Mouse (Mus musculus) mouse embryonic stem cell (cell line): Measurements from ENCODE around the gene Gm20662.
"Not testable (repeated sequence)": the region's sequence is repeated elsewhere in the genome, so short reads cannot be mapped to it uniquely, and the experiment has no call there.

Experiments used
- in situ Hi-C, 2 experiments: fragments of 300-500 bp; cut with MboI; formaldehyde crosslinking; loops; 1 replicate in 1 of 2; 3 replicates in 1 of 2; pipeline ENCODE4 v1.14.3; 2019 to 2020; ENCODE audit warnings: low sequenced_read_pairs in 2 of 2, low pct_unique_long_range_greater_than_20kb in 1 of 2, mixed read lengths in 1 of 2; ENCODE audit not compliant: unreplicated experiment in 1 of 2

Gene Gm20662

DNA sequence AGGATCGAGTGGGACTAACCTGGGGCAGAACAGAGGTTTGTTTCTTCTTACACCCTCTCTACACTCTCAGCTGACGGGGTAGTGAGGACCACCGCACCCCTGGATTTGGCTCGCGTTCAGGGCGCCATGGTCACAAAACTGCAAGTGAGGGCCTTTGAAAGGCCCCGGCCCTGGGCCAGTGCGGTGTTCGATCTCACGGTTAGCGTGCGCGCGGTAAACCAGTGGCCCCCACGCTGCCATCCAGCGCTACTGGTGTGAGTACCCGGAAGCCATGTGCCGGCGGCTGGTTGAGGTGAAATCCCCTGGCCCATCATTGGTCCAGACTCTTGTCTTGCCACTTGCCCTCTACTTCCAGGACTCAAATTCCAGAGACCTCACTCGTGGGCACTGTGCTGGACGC lies 636 bp upstream of the Gm20662 start:
- in situ Hi-C loops: no loop called here

GRCm38 (mm10) chr9:108001922-108002770 lies 6.0 kb downstream of the Gm20662 start, which contains the start of gene Ip6k1:
Gene Ip6k1, plus strand, starts transcription at chr9:108002501.
- in situ Hi-C loops: no loop called here

DNA sequence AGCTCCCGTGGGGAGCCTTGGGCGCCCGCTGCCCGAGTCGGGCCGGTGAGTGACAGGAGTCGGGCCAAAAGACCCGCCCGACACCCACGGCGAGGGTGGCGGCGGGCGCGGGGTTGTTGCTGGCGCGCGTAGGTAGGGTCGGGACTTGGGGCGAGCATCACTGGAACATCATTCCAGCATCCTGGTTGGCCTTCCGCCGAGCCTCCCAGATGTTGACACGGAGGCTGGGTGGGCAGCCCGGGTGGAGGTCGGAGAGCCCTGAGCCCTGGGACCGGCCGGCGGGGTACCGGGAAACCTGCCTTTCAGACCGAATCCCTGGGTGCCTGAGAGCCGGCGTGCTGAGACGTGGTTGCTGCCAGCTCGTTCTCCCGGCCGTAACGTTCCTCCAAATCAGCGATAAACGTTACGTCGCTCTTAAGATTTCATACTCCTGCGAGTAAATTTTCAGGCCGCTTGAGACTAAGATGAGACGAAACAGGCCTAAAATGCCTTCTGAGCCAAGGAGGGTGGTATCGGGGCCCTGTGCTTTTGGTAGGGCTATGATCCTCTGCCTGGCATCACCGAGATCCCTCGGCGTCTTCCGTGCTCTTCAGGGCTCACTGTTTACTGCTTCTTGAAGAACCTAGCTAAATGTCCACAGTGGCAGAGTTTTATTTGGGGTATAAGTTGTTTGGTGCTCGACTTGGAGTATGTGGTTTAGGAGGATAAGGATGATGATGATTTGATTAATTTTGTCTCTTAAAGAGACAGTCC lies 6.8 kb downstream of the Gm20662 start:
- in situ Hi-C loops: no loop called here

DNA sequence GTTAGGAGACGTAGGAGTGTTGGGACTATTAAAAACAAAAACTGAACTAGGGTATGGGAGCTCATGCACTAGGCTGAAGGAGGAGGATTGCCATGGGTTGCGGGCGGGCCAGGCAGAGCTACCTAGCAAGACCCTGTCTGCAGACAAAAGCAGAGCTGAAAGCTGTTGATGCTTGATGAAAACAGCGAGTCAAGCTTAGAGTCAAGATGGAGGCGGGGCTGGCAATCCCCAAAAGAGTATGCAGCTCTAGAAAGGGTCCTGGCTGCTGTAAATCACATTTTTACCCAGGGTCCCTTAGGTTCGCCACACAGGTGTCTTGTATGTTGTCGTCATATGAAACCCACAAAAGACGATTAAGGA lies 7.4 kb downstream of the Gm20662 start:
- in situ Hi-C loops: no loop called here

DNA sequence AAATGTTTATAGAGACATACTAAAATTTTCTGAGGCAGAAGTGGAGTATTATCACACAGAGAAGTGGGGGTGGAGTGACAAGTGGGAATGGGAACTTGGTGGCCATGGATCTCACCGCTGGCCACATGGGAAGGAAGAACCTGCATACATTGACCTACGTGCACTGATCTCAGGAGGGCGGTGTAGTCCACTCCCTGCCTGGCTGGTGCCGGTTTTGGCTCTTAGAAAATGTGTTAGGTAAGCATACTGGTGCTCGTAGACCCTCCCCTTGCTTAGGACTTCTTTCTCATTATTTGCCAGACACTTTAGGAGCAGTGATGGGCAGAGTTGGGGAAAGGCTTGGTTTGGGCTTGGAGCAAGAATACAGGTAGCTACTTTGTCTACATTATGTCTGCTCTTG lies 11.9 kb downstream of the Gm20662 start:
- in situ Hi-C loops: no loop called here

- in situ Hi-C loops: no loop called here
These were observed 14.2 kb downstream of the Gm20662 start for GRCm38 (mm10) chr9:108010385-108010784.

DNA sequence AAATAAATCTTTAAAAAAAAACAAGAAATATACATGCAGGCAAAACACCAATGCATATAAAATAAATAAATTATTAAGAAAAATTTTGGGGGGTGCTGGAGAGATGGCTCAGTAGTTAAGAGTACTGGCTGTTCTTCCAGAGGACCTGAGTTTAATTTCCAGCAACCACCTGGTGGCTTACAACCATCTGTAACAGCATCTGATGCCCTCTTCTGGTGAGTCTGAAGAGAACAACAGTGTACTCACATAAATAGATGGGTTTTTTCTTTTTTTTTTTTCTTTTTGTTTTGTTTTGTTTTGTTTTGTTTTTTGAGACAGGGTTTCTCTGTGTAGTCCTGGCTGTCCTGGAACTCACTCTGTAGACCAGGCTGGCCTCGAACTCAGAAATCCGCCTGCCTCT lies 17.4 kb downstream of the Gm20662 start:
- in situ Hi-C loops: not testable (repeated sequence)

DNA sequence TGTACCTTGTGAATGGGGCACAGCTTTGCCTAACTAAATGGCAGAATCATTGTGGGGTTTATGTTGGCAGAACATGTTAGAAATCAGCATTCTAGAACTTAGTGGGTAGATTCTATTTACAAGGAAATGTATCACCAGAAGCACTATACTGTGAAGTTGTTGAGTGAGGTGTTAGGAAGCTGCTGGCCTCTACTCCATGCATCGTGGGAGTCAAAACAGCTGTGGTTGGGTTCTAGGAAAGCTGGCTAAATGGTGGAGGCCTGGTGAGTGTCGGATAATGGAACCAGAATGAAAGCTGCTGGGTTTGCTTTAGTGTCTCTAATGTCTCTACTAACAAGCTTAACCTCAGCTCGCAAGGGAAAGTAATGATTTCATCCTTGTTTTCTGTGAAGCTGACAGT lies 21.0 kb downstream of the Gm20662 start:
- in situ Hi-C loops: no loop called here

DNA sequence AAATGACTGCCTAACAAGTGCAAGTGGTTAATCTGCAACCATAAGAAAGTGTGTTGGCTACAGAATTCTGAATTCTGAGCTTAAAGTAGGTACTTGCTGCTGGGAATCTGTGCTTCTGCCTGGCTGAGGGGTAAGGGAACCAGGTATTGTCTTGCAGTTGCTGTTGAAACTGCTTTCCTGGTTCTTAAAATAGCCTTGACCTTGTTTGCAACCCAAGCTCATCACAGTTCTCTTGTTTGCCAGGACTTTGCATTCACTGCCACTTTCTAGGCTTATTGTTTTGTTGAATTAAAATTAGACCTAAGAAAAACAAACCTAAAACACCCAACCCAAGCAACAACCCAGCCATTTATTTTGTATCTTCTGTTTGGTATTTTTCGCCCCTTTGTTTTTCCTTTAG lies 24.6 kb downstream of the Gm20662 start:
- in situ Hi-C loops: no loop called here

DNA sequence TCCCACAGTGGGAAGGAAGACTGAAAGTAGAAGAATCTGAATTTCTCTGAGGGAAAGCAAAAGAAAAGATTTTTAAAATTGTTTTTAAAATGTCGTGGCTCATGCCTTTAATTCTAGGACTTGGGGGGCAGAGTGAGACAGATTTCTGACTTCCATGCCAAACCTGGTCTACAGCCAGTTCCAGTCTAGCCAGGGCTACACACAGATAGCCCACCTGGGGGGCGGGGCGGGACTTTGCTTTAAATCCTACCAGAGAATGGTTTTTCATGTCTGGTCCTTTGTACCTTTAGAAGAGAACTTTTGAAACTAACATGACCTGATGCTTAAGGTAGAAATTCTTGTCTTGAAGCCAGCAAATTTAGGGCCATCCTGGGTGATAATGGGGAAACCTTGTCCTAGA lies 27.1 kb downstream of the Gm20662 start:
- in situ Hi-C loops: no loop called here

- in situ Hi-C loops: no loop called here
These were observed 30.4 kb downstream of the Gm20662 start for GRCm38 (mm10) chr9:108026584-108026983.

GRCm38 (mm10) chr9:108027867-108028266 lies 31.7 kb downstream of the Gm20662 start:
- in situ Hi-C loops: no loop called here

- in situ Hi-C loops: no loop called here
These were observed 36.0 kb downstream of the Gm20662 start for GRCm38 (mm10) chr9:108032126-108032525.

GRCm38 (mm10) chr9:108035331-108036156 lies 39.4 kb downstream of the Gm20662 start:
- in situ Hi-C loops: no loop called here

GRCm38 (mm10) chr9:108044751-108045492 lies 48.8 kb downstream of the Gm20662 start:
- in situ Hi-C loops: no loop called here

DNA sequence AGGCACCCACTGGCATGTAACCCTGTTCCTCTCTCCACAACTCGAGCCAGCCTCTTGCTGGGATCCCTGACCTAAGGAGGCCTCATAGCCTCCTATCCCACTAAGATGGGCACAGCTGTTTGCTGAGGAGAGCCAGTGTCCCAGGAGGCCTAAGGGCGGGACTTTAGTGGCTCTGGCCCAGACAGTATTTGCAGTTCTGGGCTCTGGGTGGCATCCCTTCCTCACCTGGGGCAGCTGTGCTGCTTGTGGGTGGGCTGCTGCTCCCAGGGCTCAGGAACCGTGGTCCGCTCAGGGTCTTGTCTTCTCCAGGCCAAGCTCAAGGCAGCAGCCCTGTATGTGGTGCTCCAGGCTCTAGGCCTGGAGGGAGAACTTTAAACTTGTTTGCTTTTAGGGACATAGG lies 50.4 kb downstream of the Gm20662 start:
- in situ Hi-C loops: no loop called here

- in situ Hi-C loops: no loop called here
These were observed 51.7 kb downstream of the Gm20662 start for GRCm38 (mm10) chr9:108047601-108048565.
